Mouse (Mus musculus) ZHBTc4 (cell line): ENCODE results near the gene Nkain4.

Source experiments
- DNase-seq: peaks from one replicate; pipeline ENCODE4 v3.0.0-alpha.2; 2011; ENCODE audit warnings: low read depth, low spot score

The Nkain4 gene

DNA sequence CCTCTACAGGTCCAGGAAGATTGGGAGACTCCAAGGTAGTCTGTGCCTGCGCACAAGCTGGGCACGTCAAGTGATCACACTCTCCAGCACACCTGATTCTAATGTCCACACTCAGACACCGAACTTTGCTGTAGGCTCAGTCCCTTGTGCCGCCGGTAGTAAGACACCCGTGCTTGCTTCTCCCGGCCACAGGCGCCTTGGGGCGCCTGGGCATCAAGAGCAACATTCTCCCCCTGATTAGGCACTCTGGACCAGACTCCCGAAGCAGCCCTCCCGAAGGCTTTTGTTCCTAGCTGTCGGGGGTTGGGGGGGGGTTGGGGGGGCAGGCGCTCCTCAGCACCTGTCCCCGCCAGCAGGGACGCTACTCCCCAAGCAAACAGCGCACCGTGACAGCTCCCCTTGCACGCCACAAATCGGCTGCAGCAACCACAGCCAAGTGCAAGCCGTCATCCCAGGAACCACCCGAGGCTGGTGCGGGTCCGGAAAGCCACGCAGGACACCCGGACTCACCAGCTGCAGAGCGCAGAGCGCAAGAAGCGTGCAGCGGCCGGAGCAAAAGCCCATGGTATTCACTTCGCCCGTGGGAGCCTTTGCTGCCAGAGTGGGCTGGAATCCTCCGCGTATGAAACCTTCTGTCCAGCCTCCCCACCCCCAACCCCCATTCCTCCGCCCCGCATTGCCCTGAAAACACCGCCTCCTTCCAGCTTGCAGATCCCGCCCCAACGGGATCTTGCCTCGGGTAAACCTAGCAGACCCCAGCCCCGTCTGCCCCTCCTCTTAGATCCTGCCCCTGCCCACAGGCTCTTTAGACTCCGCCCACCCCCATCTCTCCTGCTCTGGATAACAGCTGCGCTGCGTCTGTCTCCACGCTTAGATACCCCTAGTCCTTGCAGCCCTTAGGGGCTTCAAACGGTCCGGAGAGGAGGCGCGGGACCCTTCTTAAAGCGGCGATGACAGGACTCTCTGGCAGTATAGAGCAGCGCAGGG is at the start of gene Nkain4:
Nkain4 (minus strand) TSS at position 639 of the 987 bp plus-strand sequence.
- peak; percentile 92 for DNase-seq

DNA sequence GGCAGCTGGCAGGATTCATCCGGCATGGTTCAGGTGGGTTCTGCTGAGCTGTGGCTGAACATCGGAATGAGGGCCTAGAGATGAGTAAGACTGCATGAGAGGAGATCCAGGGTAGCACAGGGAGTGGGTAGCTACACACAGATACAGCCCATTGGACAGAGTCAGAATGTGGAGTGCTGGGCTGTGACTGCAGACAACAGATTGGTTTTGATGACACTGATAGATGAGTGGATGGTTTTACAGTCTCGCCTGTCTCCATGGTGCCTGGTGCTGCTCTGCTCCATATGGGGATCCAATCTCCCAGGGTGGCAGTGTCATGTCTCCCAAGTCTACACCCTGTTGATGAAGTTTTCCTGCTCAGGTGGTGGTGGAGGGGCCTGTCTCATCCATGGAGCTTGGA is 42.4 kb upstream of the Nkain4 start:
- no peak for DNase-seq

DNA sequence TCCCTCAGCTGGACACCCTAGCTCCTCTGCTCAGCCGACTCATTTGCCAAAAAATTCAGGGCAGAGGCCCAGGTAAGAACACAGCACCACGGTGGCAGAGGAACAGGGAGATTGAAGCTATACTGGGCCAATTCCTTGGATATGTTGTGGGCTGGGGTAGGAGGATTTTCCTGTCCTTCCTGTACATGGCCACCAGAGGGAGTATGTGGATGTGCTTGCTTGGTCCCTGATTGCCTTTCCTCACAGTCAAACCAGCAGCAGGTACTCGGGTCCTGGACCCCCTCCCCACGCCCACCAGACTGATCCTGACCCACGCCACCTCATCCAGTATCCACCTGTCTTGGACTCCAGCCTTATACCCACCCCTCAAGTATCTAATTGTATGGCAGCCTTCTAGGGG is 41.9 kb upstream of the Nkain4 start:
- DNase-seq, result peak; percentile 63

- no peak for DNase-seq
Measured at GRCm38 (mm10) chr2:180995457-180995856, 41.0 kb upstream of the Nkain4 start.

DNA sequence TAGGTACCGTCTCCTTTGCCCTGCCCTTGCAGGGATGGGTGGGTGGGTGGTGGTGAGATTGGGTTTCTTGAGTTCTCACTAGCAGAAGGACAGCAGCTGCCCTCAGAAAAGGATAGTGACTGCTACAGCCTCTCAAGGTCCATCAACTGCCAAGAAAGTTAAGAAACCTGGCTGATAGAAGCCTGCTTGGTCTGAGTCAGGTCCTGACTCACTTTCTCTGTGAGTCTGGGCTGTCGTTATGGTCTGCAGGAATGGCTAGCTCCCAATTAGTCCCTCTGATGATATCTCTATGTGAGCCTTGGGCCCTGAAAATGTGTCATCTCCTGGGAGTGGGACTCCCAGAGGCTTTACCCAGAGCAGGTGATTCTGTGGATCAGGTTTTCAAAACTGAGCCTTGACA is 39.9 kb upstream of the Nkain4 start:
- DNase-seq, result no peak

GRCm38 (mm10) chr2:180990347-180990746 is 35.8 kb upstream of the Nkain4 start:
- no peak for DNase-seq

GRCm38 (mm10) chr2:180988948-180989347 is 34.4 kb upstream of the Nkain4 start:
- no peak for DNase-seq

GRCm38 (mm10) chr2:180988347-180988913 is 33.9 kb upstream of the Nkain4 start:
- DNase-seq, result no peak

DNA sequence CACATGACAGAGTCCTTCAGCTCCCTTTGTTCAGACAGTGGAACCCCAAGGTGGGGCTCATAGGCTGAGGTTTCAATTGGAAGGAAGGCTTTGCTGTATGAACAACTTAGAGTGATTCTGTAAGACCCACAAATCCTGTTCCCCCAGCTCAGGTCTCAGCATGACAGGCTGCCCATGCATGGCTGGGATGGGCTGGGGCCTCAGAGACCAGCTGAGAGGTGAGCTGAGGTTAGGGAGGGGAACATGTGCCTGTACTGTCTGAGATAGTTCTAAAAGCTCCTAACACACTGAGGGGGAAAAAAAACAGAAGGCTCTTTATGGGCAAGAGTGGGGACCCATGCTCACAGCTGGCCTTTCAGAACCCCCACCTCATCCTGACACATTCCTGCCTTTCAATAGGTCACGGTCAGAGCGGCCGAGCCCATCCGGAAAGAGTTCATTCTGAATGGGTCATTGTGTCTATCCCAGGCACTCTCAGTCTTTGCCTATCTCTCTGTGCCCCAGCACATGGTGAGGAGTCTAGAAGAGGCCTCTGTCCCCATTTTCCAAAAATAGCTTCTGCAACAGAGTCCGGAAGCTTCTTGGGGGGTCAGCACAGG is 33.0 kb upstream of the Nkain4 start:
- no peak for DNase-seq

DNA sequence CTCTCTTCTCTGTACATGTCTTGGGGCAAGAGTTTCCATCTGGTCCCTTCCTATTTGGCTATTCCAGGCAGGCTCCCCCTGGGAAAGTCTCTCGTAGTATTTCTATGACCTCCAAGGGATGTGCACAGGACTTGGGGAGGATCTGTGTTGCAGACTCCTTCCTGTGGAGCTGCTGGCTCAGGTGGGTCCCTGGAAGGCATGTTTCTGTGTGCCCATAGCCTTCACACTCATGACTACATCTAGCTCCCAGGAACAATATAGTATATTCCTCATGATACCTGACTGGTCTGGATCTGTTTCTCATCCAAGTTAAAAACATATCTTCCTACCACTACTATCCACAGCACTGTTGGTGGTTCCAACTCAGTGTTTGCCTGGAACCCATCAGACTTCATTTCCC is 32.5 kb upstream of the Nkain4 start:
- DNase-seq, result no peak

DNA sequence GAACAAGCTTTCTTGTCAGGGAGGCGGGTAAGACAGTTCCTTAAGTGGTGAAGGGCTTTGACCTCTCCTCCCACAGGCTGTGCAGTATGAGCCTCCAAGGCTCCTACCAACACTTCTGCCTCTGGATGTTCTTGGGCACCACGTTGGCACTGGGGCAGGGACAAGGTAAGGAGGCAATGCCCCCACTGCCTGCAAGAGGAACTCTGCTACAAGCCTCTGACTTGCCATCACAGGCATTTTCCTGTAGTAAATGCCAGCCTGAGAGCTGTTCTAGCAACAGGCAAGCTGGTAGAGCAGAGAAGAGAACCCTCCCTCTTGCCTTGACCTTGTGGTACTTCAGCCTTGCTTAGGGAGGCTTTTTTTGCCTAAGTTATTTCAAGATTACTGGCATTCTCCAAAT is 31.9 kb upstream of the Nkain4 start, which contains the start of gene Col20a1:
Col20a1 (plus strand) TSS at position 87 of the 400 bp plus-strand sequence.
- no peak for DNase-seq

- DNase-seq, result peak; percentile 71
Measured at GRCm38 (mm10) chr2:180985635-180986034, 31.1 kb upstream of the Nkain4 start.

GRCm38 (mm10) chr2:180981133-180981532 is 26.6 kb upstream of the Nkain4 start:
- DNase-seq, result no peak

- peak; percentile 89 for DNase-seq
Measured at GRCm38 (mm10) chr2:180967010-180967763, 12.7 kb upstream of the Nkain4 start, which contains the start of gene Arfgap1. Gene Arfgap1, plus strand, starts transcription at chr2:180967225.

- no peak for DNase-seq
Measured at GRCm38 (mm10) chr2:180966092-180966882, 11.8 kb upstream of the Nkain4 start.

- DNase-seq, result peak; percentile 92
Measured at GRCm38 (mm10) chr2:180963956-180964355, 9.5 kb upstream of the Nkain4 start.

- no peak for DNase-seq
Measured at GRCm38 (mm10) chr2:180962616-180963308, 8.3 kb upstream of the Nkain4 start.

DNA sequence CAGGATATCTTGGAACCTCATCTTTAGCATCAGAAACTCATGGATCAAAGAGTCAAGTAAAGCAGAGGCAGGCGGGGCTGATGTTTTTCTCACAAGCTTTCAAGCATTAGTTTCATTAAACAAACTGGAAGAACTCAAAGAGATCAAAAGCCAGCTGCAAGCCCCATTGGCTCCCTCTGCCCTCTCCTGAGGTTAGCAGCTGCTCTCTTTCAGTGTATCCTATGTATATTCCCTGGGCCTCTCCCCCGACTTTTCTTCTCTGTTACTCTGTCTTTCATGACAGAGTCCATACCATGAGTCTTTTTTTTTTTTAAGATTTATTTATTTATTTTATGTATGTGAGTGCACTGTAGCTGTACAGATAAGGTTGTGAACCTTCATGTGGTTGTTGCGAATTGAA is 5.7 kb upstream of the Nkain4 start:
- no peak for DNase-seq

- no peak for DNase-seq
Measured at GRCm38 (mm10) chr2:180959605-180960004, 5.1 kb upstream of the Nkain4 start.

- no peak for DNase-seq
Measured at GRCm38 (mm10) chr2:180953638-180954037, 861 bp downstream of the Nkain4 start.
